Mouse (Mus musculus) embryo, embryonic 10 days (tissue): ENCODE measurements around the gene Vmn1r222.
A peak's percentile ranks its signal among the peaks of the same experiment; 100 is the strongest.
"Not testable (repeated sequence)": the region's sequence is repeated elsewhere in the genome, so short reads cannot be mapped to it uniquely, and the experiment has no call there.

ENCODE experiments used
- DNase-seq: peaks from one replicate; pipeline ENCODE4 v3.0.0-alpha.2; 2015; ENCODE audit warnings: low spot score

Gene Vmn1r222

DNA sequence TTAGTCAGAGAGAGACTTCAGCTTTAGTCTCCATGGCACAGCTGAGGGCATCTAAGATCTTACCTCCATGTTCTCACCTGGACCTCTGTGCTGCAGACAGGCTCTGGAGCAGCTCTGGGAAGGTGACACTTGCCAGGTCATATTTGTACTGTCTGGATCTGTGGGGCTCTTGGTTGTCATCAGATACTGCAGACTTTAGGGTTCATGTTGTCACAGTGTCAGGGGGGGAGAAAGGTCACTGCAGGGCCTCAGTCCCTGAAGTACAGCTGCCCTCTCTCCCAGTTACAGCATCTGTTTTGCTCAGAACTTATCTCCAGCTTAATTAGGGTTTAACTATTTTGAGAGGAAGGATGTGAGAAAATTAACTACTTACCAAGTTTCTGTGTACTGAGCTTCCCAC, at the start of gene Vmn1r222:
Vmn1r222 (minus strand) TSS at position 101 of the 400 bp plus-strand sequence.
- not testable (repeated sequence) for DNase-seq

- peak; percentile 81 for DNase-seq
Measured at GRCm38 (mm10) chr13:23285191-23285920, 49.6 kb upstream of the Vmn1r222 start.

- DNase-seq = no peak
Measured at GRCm38 (mm10) chr13:23279992-23280391, 44.2 kb upstream of the Vmn1r222 start.

- no peak for DNase-seq
Measured at GRCm38 (mm10) chr13:23279576-23279975, 43.8 kb upstream of the Vmn1r222 start.

DNA sequence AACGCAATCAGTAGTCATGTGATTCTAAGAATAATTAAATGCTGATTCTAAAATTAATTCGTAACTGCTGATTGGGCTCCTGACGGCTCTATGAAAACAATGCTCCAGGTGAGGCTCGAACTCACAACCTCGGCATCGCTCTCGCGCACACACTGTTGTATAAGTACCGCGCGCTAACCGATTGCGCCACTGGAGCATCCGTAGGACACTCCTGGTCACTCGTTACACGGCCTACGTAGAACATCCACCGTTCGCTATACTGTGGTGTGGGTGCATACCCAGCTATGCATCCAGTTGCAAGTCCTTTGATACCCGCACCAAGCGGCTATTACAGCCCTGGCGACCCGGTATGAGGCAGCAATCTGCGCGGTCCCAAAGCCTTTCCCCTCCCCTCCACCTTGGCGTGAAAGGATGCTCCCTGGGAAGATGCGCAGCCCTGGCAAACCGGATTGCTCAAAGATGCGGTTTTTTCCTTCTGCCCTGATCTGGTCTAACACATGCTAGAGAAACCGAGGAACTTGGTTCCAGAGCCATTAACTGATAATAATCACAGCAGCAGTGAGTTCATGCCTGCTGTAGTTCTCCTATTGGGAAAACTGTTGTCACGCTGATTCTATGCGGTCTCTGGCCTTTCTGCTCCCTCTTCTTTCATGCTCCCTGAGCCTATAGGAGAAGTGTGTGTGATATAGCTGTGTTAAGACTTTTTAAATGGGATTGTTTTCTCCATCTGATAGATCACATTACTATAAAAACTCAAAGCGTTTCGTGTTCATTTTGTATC, 34.8 kb upstream of the Vmn1r222 start:
- DNase-seq = peak; percentile 93

GRCm38 (mm10) chr13:23269681-23270080, 33.9 kb upstream of the Vmn1r222 start:
- DNase-seq = peak; percentile 41

GRCm38 (mm10) chr13:23269127-23269526, 33.4 kb upstream of the Vmn1r222 start:
- peak; percentile 70 for DNase-seq

- DNase-seq = not testable (repeated sequence)
Measured at GRCm38 (mm10) chr13:23268606-23269005, 32.9 kb upstream of the Vmn1r222 start.

DNA sequence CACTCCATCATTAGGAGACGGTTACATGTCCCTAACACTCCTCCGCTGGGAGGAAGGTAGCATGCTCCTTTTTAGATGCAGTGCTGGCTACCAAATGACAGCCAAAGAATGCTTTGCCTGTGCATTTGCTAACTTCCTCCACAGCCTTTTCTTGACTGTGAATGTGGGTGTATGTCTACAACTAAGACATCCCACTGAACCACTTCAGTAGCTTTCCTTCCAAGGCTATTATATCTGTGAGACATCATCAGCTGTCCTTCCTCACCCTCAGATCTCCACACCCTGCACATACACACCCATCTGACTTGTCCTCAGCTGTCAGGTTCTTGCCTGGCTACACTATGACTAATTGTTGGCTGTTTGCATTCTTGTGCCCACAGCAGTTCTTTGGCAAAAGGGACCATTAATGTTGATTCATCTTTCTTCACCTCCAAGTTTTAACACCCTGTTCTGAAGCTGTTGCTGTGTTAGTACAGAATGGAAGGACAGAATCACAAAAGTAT, 22.9 kb upstream of the Vmn1r222 start:
- DNase-seq = no peak

DNA sequence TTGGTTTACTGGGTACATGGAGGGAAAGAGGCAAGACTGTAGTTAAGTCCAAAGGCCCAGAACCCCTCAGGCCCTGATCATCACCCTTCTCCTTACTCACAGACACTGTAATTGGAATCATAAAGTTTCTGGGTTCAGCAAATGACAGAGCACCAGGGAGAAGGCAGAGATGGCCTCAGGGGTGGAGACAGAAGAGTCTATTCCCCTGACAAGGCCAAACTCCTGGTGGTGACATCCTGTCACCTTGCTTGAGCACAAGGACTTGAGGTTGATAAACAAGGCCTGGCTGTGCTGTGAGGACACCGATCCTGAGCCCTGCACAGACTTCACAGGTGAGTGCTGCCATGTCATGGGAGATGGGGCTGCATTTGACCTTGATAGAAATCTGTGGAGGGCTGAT, 11.1 kb upstream of the Vmn1r222 start, which contains the start of gene Vmn1r223:
Vmn1r223 (plus strand) TSS at position 301 of the 400 bp plus-strand sequence.
- DNase-seq = not testable (repeated sequence)

GRCm38 (mm10) chr13:23213827-23214226, 21.9 kb downstream of the Vmn1r222 start, which contains the start of gene Vmn1r221:
Gene Vmn1r221 (plus strand): TSS chr13:23214127.
- DNase-seq = not testable (repeated sequence)

DNA sequence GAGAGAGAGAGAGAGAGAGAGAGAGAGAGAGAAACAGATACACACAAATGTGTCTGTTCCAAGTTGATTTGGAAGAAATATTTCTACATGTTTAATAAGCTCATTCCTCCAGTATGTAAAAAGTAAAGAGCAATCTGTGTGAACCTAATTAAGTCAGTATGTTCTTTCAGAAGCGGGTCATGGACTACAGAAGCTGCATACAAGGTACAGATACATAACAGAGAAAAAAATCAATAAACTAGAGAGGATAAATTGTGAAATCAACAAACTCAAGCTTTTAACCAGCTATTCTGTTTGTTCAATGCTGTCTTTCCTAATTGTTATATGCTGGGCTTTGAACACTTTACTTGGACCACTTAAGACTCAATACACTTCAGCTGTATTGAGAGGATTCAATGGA, 31.9 kb downstream of the Vmn1r222 start:
- DNase-seq = not testable (repeated sequence)

- DNase-seq = no peak
Measured at GRCm38 (mm10) chr13:23187875-23188274, 47.9 kb downstream of the Vmn1r222 start, which contains the start of gene Vmn1r220. Gene Vmn1r220 (minus strand): TSS chr13:23187975.
